Mouse (Mus musculus) embryonic facial prominence, embryonic 13.5 days (tissue): ENCODE measurements around the gene Pip5kl1. TPM values are rescaled to one million over a fixed set of nuclear protein-coding genes. Genes with fewer than 3 reads are reported as not detected.

Experiments
- ATAC-seq: fragments of 200-750 bp; cut with Nextera tagmentation; 2 replicates; pipeline ENCODE4 v1.8.0; 2017; ENCODE audit warnings: low read depth; ENCODE audit not compliant: insufficient number of reproducible peaks, insufficient read depth, low FRiP score, low TSS enrichment
- H3K27ac ChIP-seq: fragments of 300-500 bp; sonication (generic); 2 replicates; pipeline ENCODE4 v1.5.1; 2015; ENCODE audit warnings: moderate library complexity, mild to moderate bottlenecking, inconsistent platforms
- H3K27me3 ChIP-seq: fragments of 300-500 bp; sonication (generic); 2 replicates; pipeline ENCODE4 v1.6.1; 2015; ENCODE audit warnings: mild to moderate bottlenecking, inconsistent platforms
- H3K36me3 ChIP-seq: fragments of 300-500 bp; sonication (generic); 2 replicates; pipeline ENCODE4 v1.6.1; 2015; ENCODE audit warnings: mild to moderate bottlenecking, inconsistent platforms
- H3K4me1 ChIP-seq: fragments of 300-500 bp; sonication (generic); 2 replicates; pipeline ENCODE4 v1.6.1; 2015; ENCODE audit warnings: inconsistent platforms
- H3K4me2 ChIP-seq: fragments of 300-500 bp; sonication (generic); 2 replicates; pipeline ENCODE4 v1.6.1; 2015; ENCODE audit warnings: moderate library complexity, mild to moderate bottlenecking, inconsistent platforms
- H3K4me3 ChIP-seq: fragments of 300-500 bp; sonication (generic); 2 replicates; pipeline ENCODE4 v1.5.1; 2015; ENCODE audit warnings: mild to moderate bottlenecking, inconsistent platforms
- H3K9ac ChIP-seq: fragments of 300-500 bp; sonication (generic); 2 replicates; pipeline ENCODE4 v1.6.1; 2015; ENCODE audit warnings: mild to moderate bottlenecking, inconsistent platforms
- H3K9me3 ChIP-seq: fragments of 300-500 bp; sonication (generic); 2 replicates; pipeline ENCODE4 v1.6.1; 2016; ENCODE audit warnings: inconsistent platforms
- WGBS: fragments of 180-500 bp; shearing (Covaris S2); methylation state at CpG from one replicate; pipeline ENCODE4 v1.1.7; 2015; ENCODE audit warnings: mixed read lengths; 5-methylcytosine and 5-hydroxymethylcytosine counted together
- polyA plus RNA-seq: library from polyadenylated mRNA; unstranded; fragments of >200 nt; fragmentation: Nextera tagmentation; extraction: Ambion mirVana; gene quantifications from 2 replicates; pipeline ENCODE4 v1.2.1, GENCODE M21; 2015

Gene Pip5kl1
- polyA plus RNA-seq, 1 experiment from 2014 or later = 1.1 TPM

DNA sequence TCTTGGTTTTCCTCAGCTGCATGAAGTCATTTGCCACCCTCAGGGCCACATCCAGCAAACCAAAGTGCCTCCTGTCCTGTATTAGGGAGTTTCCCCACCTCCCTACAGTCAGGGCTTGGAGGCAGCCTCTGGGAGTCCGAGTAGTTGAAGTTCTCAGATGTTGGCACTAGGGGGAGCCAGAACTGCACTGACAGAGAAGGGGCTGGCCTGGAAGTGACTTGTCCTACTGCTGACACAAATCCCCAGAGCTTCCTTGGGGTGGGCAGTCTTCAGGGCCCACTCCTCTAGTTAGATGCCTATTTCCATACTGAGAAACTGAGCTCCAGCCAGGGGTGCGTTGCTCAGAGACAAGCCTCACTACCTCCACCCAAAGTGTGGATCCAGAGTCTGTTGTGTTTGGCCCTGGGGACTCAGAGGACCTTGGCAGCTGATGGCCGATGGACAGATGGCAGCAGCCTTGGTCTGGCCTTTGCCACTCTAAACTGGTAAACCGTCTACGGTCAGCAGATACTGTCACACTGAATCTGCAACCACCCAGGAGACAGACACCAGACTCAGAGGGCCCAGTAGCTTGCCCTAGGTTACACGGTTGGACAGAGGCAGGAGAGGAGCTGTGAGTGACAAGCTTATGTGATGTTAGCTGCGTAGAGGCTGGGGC, 57.3 kb downstream of the Pip5kl1 start:
- Histone ChIP-seq H3K27ac (no peak overlapping the region), H3K27me3 (no peaks in the 10 kb centered on the region), H3K9ac (no peak overlapping the region), H3K4me3 (no peak overlapping the region), H3K36me3 (no peaks in the 10 kb centered on the region), H3K4me2 (no peak overlapping the region), H3K9me3 (no peaks in the 10 kb centered on the region), H3K4me1 (peaks cover 38% of the 10 kb centered on the region)
- 51% methylated on average over 7 of the region's 7 CpGs for WGBS
- ATAC-seq = no peak

Other genes with a start within 250 kb of the Pip5kl1 start
- 48.6 and 54.2 TPM in 2 replicates for gene Ciz1, start 222.5 kb upstream of the Pip5kl1 start, polyA plus RNA-seq
- gene Dnm1, start 221.5 kb upstream of the Pip5kl1 start, polyA plus RNA-seq = 31.9 and 32.4 TPM in 2 replicates
- 44.1 and 47.8 TPM in 2 replicates for gene 1110008P14Rik, start 192.9 kb upstream of the Pip5kl1 start, polyA plus RNA-seq
- gene Lcn2, start 186.5 kb upstream of the Pip5kl1 start, polyA plus RNA-seq = 0.22 and 1.5 TPM in 2 replicates
- gene Ptges2, start 178.9 kb upstream of the Pip5kl1 start, polyA plus RNA-seq = 30.0 and 30.4 TPM in 2 replicates
- 6.3 and 6.5 TPM in 2 replicates for gene Naif1, start 124.3 kb upstream of the Pip5kl1 start, polyA plus RNA-seq
- gene Slc25a25, start 123.4 kb upstream of the Pip5kl1 start, polyA plus RNA-seq = 23.5 and 24.6 TPM in 2 replicates
- gene Fam102a, start 39.5 kb upstream of the Pip5kl1 start, polyA plus RNA-seq = 12.3 and 15.5 TPM in 2 replicates
- 112 and 116 TPM in 2 replicates for gene Dpm2, start 3.9 kb upstream of the Pip5kl1 start, polyA plus RNA-seq
- gene 9430097D07Rik, start 887 bp downstream of the Pip5kl1 start, polyA plus RNA-seq = 0.18 TPM in 1 of 2 replicates, not detected in the other
- 33.1 and 34.7 TPM in 2 replicates for gene St6galnac4, start 12.3 kb downstream of the Pip5kl1 start, polyA plus RNA-seq
- 29.9 and 35.1 TPM in 2 replicates for gene St6galnac6, start 24.9 kb downstream of the Pip5kl1 start, polyA plus RNA-seq
- 20.7 and 27.3 TPM in 2 replicates for gene Ak1, start 47.0 kb downstream of the Pip5kl1 start, polyA plus RNA-seq
- 49.1 and 50.2 TPM in 2 replicates for gene Eng, start 71.8 kb downstream of the Pip5kl1 start, polyA plus RNA-seq
- 29.7 and 34.1 TPM in 2 replicates for gene Fpgs, start 129.3 kb downstream of the Pip5kl1 start, polyA plus RNA-seq
- gene Cdk9, start 138.3 kb downstream of the Pip5kl1 start, polyA plus RNA-seq = 102 and 114 TPM in 2 replicates
- 19.4 and 21.8 TPM in 2 replicates for gene Sh2d3c, start 146.3 kb downstream of the Pip5kl1 start, polyA plus RNA-seq
- gene 6330409D20Rik, start 166.2 kb downstream of the Pip5kl1 start, polyA plus RNA-seq = 0.34 and 0.58 TPM in 2 replicates
- 65.1 and 72.3 TPM in 2 replicates for gene Tor2a, start 182.4 kb downstream of the Pip5kl1 start, polyA plus RNA-seq
- 0.21 and 0.29 TPM in 2 replicates for gene Ttc16, start 200.8 kb downstream of the Pip5kl1 start, polyA plus RNA-seq
- 4.6 and 5.8 TPM in 2 replicates for gene Ptrh1, start 201.0 kb downstream of the Pip5kl1 start, polyA plus RNA-seq
- 0.87 and 1.5 TPM in 2 replicates for gene Cfap157, start 209.6 kb downstream of the Pip5kl1 start, polyA plus RNA-seq